Mouse (Mus musculus) cerebellum, adult 18-20 months (tissue): Measurements from ENCODE around the gene 3425401B19Rik.
A peak's percentile ranks its signal among the peaks of the same experiment; 100 is the strongest.

Experiments used
- DNase-seq, 2 experiments: peaks; one replicate each; pipeline ENCODE4 v3.0.0; 2021

Gene 3425401B19Rik

GRCm38 (mm10) chr14:32659781-32660180 lies 25.3 kb downstream of the 3425401B19Rik start:
- DNase-seq = no peak

GRCm38 (mm10) chr14:32638485-32638884 lies 46.6 kb downstream of the 3425401B19Rik start:
- DNase-seq = no peak

DNA sequence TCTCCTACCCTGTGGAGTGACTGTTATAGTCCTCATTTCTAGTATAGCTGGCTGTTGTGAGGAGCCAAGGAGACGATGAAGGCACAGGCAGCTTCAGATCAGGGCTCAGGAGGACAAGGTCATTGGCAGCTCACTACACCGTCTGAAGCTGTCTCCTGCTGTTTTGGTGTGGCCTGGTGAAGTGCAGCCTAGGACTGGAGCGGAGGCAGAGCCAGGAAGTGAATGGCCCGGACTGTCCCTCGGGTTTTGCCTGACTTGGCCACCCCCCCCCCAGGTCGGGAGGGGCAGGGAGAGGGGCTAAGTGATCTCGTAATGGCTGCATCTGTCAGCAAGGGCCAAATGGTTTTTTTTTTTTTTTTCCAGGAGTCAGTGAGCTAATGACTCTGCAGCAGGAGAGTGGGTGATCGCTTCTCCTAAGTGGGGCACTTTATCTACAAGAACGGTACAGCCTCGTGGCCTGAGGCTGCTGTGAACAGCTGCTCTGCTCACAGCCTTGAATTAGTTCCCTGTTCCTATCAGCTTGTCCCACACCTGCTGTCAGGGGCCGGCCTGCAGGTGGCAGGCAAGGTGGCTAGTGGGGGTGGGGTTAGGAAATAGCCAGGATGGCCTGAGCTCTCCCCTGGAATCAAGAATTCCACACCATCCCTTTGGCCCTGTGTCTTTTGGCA lies 50.9 kb downstream of the 3425401B19Rik start:
- DNase-seq = no peak

DNA sequence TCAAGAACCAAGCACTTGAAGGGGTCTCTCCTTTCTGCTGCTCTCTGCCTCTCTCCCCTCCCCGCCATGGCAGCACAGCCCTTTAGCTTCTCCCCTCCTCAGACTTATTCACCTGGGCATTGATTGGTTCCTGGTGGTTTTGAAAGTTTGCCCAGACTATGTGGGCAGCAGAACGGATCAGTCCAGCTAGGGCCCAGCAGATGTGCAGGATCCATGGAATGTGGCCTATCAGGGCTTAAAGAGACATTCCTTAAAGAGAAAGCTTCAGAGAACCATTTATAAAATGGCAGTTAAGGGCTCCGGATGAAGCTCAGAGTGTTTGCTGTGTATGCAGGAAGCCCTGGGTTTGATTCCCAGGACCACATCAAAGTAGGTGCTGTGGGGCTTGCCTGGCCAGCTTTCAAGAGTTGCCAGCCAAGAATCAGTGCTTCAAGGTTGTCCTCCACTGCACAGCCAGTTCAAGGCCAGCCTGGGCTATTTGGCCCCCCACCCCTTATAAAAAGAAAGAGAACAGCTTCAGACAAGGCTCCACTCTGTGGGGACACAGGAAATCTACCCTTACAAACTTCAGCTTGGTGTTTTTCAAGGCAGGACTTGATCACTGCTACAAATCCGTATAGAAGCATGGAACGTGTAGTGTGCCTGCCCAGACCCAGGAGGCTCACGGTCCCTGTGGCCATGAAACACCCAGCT lies 52.0 kb downstream of the 3425401B19Rik start:
- no peak for DNase-seq

DNA sequence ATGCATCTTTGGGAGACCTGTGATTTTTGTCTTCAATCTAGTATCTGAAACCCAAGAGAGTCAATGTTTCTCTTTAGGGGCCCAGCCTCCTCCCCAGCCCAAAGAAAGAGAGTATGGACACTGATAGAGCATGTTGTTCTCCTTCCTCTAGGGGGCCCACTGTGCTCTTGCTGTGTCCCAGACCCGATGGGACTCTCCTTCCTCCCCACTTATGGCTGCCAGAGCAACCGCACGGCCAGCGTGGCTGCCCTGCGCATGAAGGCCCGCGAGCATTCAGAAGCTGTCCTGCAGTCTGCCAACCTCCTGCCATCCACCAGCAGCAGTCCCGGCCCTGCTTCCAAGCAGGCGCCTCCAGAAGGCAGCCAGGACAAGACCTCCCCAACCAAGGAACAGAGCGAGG lies 56.5 kb downstream of the 3425401B19Rik start:
- no peak for DNase-seq

GRCm38 (mm10) chr14:32627271-32627670 lies 57.8 kb downstream of the 3425401B19Rik start:
- no peak for DNase-seq

DNA sequence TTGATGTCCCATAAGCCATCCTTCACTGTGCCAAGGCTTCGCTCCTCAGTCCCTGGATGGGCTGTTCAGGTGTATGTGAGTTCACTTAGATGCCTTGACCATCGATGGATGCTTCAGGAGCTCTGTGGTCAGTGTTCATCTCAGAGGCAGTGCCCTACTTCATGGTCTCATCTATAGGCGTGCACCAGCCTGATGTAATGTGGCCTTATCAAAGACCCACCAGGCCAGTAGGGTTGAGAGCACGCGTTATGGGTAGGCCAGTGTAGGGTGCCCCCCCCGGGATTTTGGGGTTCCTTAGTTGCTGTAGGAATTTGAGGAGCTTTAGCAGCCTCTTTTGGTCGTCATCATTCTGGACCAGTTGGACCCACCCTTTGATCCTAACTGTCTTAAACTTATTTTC lies 60.3 kb downstream of the 3425401B19Rik start:
- DNase-seq = no peak

DNA sequence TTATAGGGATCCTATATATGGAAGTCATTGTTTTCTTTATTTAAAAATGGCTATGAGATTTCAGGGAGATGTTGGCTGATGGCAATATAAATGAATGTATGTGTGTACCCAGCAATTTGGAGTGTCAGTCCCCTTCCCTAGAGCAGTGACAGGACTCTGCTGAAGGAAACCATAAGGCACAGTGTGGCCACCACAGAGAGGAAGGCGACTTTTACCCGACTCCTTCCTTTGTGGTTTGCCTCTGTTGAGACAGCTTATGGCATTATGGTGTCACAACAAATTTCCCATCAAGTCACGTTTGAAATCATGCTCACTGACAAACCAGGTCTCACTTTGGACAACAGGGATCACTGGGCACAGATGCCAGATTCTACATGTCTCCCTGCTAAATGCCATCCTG lies 60.8 kb downstream of the 3425401B19Rik start:
- no peak for DNase-seq

DNA sequence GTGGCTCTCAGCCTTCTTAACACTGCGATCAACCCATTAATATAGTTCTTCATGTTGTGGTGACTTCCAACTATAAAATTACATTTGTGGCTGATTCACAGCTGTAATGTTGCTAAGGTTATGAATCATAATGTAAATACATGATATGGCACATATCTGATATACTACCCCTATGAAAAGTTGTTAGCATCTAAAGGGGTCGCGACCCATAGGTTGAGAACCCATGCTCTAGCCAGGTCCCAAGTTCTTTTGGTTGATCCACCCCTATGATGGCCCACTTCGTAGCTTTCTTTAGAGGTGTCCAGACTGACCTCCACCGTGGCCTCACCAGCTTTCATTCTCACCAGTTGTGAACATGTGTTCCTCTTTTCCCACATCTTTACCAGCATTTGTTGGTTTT lies 67.8 kb downstream of the 3425401B19Rik start:
- DNase-seq = no peak

DNA sequence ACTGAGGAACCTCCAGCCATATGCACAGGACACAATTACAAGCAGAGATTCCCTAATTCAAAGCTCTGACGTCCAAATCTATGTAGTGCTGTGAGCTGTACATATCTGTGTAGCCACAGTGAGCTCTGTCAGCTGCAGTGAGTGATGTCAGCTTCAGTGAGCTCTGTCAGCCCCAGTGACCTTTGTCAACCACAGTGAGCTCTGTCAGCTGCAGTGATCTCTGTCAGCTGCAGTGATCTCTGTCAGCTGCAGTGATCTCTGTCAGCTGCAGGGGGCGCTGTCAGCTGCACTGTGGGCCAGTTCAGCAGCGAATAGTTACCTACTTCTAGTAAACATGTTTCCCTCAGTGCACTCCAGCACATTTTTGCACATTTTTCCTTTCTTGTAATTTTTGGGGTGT lies 75.7 kb downstream of the 3425401B19Rik start:
- DNase-seq = peak; percentile 25 to 38
